Mouse (Mus musculus) midbrain, embryonic 13.5 days (tissue): ENCODE measurements around the gene Cdyl. TPM values are rescaled to one million over a fixed set of nuclear protein-coding genes. Genes with fewer than 3 reads are reported as not detected.

Experiments
- ATAC-seq: fragments of 200-750 bp; cut with Nextera tagmentation; 2 replicates; pipeline ENCODE4 v1.8.0; 2017; ENCODE audit warnings: mild to moderate bottlenecking, moderate TSS enrichment, moderate library complexity
- H3K27ac ChIP-seq: fragments of 300-500 bp; sonication (generic); 2 replicates; pipeline ENCODE4 v1.5.1; 2015; ENCODE audit warnings: inconsistent platforms, mild to moderate bottlenecking, moderate library complexity
- H3K27me3 ChIP-seq: fragments of 300-500 bp; sonication (generic); 2 replicates; pipeline ENCODE4 v1.6.1; 2015; ENCODE audit warnings: mild to moderate bottlenecking, inconsistent platforms
- H3K36me3 ChIP-seq: fragments of 300-500 bp; sonication (generic); 2 replicates; pipeline ENCODE4 v1.6.1; 2015; ENCODE audit warnings: mild to moderate bottlenecking, inconsistent platforms
- H3K4me1 ChIP-seq: fragments of 300-500 bp; sonication (generic); replicated peaks from 2 replicates; pipeline ENCODE4 v1.6.1; 2015; ENCODE audit warnings: inconsistent platforms
- H3K4me2 ChIP-seq: fragments of 300-500 bp; sonication (generic); replicated peaks from 2 replicates; pipeline ENCODE4 v1.6.1; 2015; ENCODE audit warnings: moderate library complexity, mild to moderate bottlenecking, inconsistent platforms
- H3K4me3 ChIP-seq: fragments of 300-500 bp; sonication (generic); replicated peaks from 2 replicates; pipeline ENCODE4 v1.5.1; 2015; ENCODE audit warnings: mild to moderate bottlenecking, inconsistent platforms
- H3K9ac ChIP-seq: fragments of 300-500 bp; sonication (generic); replicated peaks from 2 replicates; pipeline ENCODE4 v1.6.1; 2015; ENCODE audit warnings: mild to moderate bottlenecking, inconsistent platforms
- H3K9me3 ChIP-seq: fragments of 300-500 bp; sonication (generic); 2 replicates; pipeline ENCODE4 v1.6.1; 2016; ENCODE audit warnings: mild to moderate bottlenecking, inconsistent platforms
- WGBS: fragments of 180-500 bp; shearing (Covaris S2); methylation state at CpG from one replicate; pipeline ENCODE4 v1.1.7; 2015; 5-methylcytosine and 5-hydroxymethylcytosine counted together
- polyA plus RNA-seq: library from polyadenylated mRNA; unstranded; fragments of >200 nt; fragmentation: Nextera tagmentation; extraction: Ambion mirVana; gene quantifications from 2 replicates; pipeline ENCODE4 v1.2.1, GENCODE M21; 2015

The Cdyl gene
- polyA plus RNA-seq, 1 experiment from 2014 or later, result 5.3 TPM

DNA sequence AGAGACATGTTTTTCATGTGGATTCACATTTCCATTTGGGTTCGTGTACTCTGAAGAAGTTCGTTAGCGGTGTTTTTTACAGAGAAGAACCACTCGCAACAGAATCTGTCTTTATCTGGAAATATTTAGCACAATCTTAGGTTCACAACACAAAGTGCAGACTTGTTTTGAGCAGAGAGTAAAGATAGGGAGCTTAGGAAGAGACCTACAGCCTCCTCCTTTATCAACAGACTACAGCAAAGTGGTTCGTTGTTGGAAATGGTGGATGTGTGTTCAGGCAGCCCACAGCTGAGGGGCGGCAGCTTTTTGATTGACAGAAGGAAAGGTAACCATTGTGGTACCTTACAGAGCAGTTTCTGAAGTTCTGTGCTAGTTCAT is 150.5 kb downstream of the Cdyl start:
- Histone ChIP-seq H3K4me3 (no peak overlapping the region), H3K4me2 (no peak overlapping the region), H3K9ac (no peak overlapping the region), H3K36me3 (no peaks in the 10 kb centered on the region), H3K9me3 (no peaks in the 10 kb centered on the region), H3K4me1 (peaks cover 21% of the 10 kb centered on the region), H3K27ac (no peak overlapping the region), H3K27me3 (no peaks in the 10 kb centered on the region)
- ATAC-seq, result no peak
- 70% methylated on average over 6 of the region's 6 CpGs for WGBS

DNA sequence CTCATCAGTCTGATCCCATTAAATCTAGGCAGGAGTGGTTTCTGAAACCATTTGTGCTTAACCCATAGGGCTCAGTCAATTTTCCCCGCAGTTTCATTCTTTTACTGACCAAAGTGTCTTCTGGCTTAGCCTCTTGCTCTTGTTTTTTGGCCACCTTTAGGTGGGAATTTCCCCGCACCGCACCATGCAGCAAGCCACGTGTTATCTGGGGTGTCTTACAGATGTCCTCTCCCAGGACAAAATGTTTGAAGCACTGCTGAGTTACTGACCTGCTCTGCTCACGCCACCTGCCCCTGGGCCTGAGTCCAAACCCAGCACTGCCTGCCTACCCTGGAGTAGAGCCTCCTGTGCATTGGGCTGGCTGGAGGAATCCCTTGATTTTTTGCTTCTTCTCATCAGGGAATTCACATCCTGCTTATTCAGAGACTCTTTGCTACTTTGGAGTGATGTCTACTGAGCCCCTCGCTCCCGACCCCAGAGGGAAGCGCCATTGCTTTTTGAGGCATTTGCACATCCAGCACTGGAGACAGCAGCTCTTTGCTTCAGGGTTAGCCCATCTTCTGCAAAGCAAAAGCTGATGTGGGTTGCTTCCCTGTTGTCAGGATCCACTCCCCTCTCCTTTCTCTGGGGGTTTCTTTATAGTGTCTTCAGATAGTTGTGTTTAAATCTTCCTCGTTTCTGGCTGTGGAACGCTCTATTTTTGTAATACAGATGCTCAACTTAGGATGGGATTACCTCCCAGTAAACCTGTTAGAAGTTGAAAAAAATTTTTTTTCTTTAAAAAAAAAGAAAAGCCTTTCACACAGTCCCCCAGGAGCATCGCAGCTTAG is 151.9 kb downstream of the Cdyl start:
- peaks cover 6% of the 10 kb centered on the region for H3K36me3 ChIP-seq
- H3K9ac ChIP-seq, result no peak overlapping the region
- peaks cover 21% of the 10 kb centered on the region for H3K4me1 ChIP-seq
- 54% methylated on average over 11 of the region's 11 CpGs for WGBS
- no peak overlapping the region for H3K4me2 ChIP-seq
- H3K9me3 ChIP-seq, result no peaks in the 10 kb centered on the region
- no peak overlapping the region for H3K4me3 ChIP-seq
- no peak overlapping the region for H3K27ac ChIP-seq
- H3K27me3 ChIP-seq, result no peaks in the 10 kb centered on the region
- no peak for ATAC-seq

DNA sequence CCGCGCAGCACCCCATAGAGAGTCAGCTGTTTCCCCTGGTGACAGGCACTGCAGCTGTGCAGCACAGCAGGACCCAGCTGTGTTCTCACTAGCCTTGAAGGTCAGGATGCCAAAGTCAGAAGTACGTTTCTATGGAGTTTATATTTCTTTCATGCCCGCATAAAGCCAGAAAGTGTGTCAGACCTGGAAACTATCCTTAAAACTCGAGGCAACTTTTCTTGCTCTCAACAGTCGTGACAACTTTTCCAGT is 152.5 kb downstream of the Cdyl start:
- ATAC-seq, result no peak
- H3K4me1 ChIP-seq, result peaks cover 21% of the 10 kb centered on the region
- WGBS, result 33% methylated on average over 6 of the region's 6 CpGs
- H3K4me2 ChIP-seq, result no peak overlapping the region
- no peak overlapping the region for H3K4me3 ChIP-seq
- no peaks in the 10 kb centered on the region for H3K27me3 ChIP-seq
- no peaks in the 10 kb centered on the region for H3K9me3 ChIP-seq
- no peak overlapping the region for H3K27ac ChIP-seq
- H3K9ac ChIP-seq, result no peak overlapping the region
- peaks cover 11% of the 10 kb centered on the region for H3K36me3 ChIP-seq

DNA sequence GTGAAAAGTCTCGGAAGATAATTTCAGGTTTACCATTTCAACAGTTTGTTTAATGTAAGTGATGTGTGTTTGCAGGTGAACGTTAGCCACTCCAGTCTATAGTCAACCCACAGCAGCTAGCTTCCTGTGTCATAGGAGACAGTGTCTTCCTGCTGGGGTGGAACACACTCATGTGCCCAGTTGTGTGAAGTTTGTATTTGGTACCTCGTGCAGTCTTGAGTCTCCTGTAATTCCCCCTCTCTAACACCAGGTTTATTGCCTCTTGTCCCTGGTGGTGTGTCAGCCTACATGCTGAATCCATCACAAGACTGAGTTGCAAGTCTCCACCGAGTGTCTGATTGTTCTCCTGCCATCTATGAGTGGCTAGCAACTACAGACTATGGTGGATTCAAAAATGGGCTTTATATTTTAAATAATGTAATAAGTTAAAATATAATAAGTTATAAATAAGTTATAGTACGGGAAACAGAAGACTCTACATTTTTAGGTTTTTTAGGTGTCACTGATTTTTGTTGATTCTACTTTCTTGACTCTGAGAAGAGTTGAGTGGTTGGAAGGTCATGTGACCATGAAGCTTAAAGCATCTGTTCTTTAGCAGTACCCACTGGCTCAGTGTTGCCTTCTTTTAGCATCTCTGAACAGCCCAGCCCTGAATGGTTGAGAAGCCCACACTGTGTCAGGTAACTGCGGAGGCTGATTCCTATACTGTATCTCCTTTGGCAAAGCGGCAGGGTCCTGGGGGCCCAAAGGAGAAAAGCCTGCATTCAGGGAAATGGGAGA is 153.9 kb downstream of the Cdyl start:
- Histone ChIP-seq H3K9me3 (no peaks in the 10 kb centered on the region), H3K9ac (no peak overlapping the region), H3K4me2 (no peak overlapping the region), H3K4me3 (no peak overlapping the region), H3K36me3 (peaks cover 24% of the 10 kb centered on the region), H3K27me3 (no peaks in the 10 kb centered on the region), H3K4me1 (peaks cover 21% of the 10 kb centered on the region), H3K27ac (no peak overlapping the region)
- ATAC-seq, result no peak
- WGBS, result 93% methylated on average over 7 of the region's 7 CpGs

DNA sequence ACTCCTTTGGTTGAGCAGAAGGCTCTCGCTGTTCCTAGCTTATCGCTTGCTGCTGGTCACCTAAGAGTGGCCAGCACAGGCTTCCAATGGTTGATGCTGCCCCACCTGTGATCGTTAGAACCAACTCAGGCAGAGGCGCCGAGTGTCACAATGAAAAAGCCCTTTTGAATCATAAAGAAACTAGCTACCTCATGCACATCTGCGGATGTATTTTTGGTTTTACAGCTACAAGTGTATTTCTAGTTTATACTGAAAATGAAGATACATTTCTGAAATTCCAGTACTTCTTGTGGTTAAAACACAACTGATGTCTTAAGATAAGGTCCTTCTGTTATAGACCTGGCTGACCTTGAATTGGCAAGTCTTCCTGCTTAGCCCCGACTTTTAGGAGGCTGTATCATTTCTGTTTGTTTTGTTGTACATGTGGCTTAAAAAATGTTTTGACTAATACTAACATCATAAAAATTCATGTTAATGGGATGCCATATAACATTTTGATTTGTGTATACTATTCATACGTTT is 155.6 kb downstream of the Cdyl start:
- Histone ChIP-seq H3K4me3 (no peak overlapping the region), H3K4me1 (peaks cover 15% of the 10 kb centered on the region), H3K27ac (no peak overlapping the region), H3K9me3 (no peaks in the 10 kb centered on the region), H3K27me3 (no peaks in the 10 kb centered on the region), H3K36me3 (peaks cover 34% of the 10 kb centered on the region), H3K9ac (no peak overlapping the region), H3K4me2 (no peak overlapping the region)
- ATAC-seq, result no peak
- 95% methylated on average over 8 of the region's 8 CpGs for WGBS

DNA sequence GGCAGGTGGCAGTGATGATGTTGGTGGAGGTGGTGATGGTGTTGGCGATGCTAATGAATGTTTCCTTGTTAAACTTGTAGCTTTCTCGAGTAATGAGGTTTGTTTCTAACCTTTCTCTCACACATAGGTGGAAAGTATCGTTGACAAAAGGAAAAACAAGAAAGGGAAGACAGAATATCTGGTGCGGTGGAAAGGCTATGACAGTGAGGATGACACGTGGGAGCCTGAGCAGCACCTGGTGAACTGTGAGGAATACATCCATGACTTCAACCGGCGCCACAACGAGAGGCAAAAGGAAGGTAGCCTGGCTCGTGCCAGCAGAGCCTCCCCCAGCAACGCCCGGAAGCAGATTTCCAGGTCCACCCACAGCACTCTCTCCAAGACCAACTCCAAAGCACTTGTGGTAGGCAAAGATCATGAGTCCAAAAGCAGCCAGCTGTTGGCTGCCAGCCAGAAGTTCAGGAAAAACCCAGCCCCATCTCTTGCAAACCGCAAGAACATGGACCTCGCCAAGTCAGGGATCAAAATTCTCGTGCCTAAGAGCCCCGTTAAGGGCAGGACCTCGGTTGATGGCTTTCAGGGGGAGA is 156.2 kb downstream of the Cdyl start:
- 92% methylated on average over 16 of the region's 16 CpGs for WGBS
- H3K9me3 ChIP-seq, result no peaks in the 10 kb centered on the region

DNA sequence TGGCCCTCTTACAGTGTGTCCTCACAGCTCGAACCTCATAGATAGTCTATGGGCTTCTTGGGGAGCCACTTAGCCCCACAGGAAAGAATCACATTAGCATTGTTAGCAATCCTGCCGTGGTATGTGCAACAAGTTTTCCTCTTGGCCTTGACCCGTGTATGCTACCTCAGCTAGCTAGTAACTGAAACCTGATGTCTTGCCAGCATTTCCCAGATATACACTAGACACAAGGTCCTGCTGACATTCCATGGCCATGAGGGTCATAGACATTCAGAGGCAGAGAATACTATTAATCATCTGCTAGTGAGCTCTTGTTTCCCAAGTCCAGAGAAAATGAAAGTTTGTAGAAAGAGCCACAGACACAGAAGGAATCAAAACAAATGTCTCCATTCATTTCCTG is 158.0 kb downstream of the Cdyl start:
- WGBS, result 95% methylated on average over 3 of the region's 3 CpGs
- H3K27me3 ChIP-seq, result no peaks in the 10 kb centered on the region
- no peak overlapping the region for H3K4me2 ChIP-seq
- ATAC-seq, result no peak
- H3K4me3 ChIP-seq, result no peak overlapping the region
- H3K9ac ChIP-seq, result no peak overlapping the region
- peaks cover under 1% of the 10 kb centered on the region; the same call in 1 of the 2 replicates for H3K4me1 ChIP-seq
- H3K27ac ChIP-seq, result no peak overlapping the region
- peaks cover 35% of the 10 kb centered on the region for H3K36me3 ChIP-seq
- H3K9me3 ChIP-seq, result no peaks in the 10 kb centered on the region

More for the DNA sequence above, 156.2 kb downstream of the Cdyl start:
- peaks cover 15% of the 10 kb centered on the region for H3K4me1 ChIP-seq
- H3K36me3 ChIP-seq, result peaks cover 35% of the 10 kb centered on the region
- no peak overlapping the region for H3K4me3 ChIP-seq
- no peak overlapping the region for H3K27ac ChIP-seq
- ATAC-seq, result no peak
- no peak overlapping the region for H3K9ac ChIP-seq
- H3K4me2 ChIP-seq, result no peak overlapping the region
- H3K27me3 ChIP-seq, result no peaks in the 10 kb centered on the region

DNA sequence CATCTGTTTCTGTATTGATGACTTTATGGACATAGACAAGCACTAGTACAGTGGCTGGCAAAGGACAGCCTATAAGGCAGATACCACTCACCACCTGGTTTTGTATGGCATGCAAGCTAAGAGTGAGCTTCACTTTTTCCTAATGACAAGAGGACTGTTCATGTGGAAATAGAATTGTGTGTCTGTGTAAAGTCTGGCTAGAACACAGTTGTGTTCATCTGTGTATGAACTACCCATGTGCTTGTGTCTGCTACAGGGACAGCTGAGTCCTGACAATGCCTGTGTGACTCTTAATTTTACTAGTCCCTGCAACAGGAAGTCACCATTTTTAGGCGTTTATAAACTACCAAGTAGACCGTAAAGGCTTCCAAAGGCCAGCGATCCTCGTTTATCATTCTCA is 158.4 kb downstream of the Cdyl start:
- ATAC-seq, result no peak

DNA sequence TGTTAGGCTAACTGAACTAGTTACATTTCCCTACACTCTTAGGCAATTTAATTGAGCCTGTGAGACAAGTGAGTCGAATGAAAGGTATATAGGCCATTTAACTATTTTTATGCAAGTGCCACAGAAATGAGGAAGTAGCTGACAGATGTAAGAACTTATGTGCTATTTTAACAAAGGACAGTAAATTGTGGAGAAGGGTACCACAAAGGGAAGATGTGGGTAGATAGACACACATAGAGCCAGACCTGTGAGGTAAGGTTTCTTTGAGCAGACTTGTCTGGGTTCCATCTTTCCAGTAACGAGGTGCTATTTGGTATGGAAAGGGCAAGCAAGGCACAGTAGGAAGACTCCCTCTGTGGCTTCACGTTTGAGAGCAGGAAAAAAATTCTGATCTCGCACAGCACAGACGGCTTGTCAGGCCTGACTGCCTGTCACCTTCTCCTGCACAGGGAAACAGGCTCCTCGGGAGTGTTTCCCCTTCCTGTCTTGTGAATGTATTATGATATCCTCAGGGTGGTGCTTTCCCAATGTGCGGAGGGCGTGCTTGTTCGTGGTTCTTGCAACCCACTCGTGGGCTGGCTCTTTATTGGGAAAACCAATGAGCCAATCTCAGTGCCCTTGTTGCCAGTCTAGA is 162.3 kb downstream of the Cdyl start:
- H3K27me3 ChIP-seq, result no peaks in the 10 kb centered on the region
- H3K36me3 ChIP-seq, result peaks cover 26% of the 10 kb centered on the region
- no peak overlapping the region for H3K27ac ChIP-seq
- H3K4me3 ChIP-seq, result no peak overlapping the region
- WGBS, result 87% methylated on average over 10 of the region's 10 CpGs
- no peak overlapping the region for H3K4me2 ChIP-seq
- ATAC-seq, result no peak
- H3K4me1 ChIP-seq, result no peaks in the 10 kb centered on the region
- H3K9ac ChIP-seq, result no peak overlapping the region
- H3K9me3 ChIP-seq, result no peaks in the 10 kb centered on the region

More for the DNA sequence above, 158.4 kb downstream of the Cdyl start:
- Histone ChIP-seq H3K4me3 (no peak overlapping the region), H3K27me3 (no peaks in the 10 kb centered on the region), H3K27ac (no peak overlapping the region), H3K9me3 (no peaks in the 10 kb centered on the region), H3K4me2 (no peak overlapping the region), H3K36me3 (peaks cover 35% of the 10 kb centered on the region), H3K4me1 (no peaks in the 10 kb centered on the region), H3K9ac (no peak overlapping the region)
- WGBS, result 98% methylated on average over 4 of the region's 4 CpGs

DNA sequence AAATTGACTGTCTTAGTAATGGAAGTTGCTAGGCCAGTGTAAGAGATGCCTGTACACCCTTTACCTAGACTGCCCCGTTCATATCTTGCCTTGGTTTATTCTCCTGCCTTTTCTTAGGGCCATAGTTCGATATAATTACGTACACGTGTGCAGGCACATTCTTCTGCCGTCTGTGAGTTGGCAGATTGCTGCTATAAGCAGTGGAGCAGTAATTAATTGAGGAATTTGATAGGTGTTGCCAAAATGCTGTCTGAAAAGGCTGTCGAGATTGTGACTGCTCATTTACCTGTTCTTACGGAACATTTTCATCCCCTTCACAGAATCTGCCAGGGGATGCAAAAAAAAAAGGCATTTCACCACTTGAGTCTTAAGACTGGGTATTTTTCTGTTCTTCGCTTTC is 163.2 kb downstream of the Cdyl start:
- WGBS, result 84% methylated on average over 8 of the region's 8 CpGs

DNA sequence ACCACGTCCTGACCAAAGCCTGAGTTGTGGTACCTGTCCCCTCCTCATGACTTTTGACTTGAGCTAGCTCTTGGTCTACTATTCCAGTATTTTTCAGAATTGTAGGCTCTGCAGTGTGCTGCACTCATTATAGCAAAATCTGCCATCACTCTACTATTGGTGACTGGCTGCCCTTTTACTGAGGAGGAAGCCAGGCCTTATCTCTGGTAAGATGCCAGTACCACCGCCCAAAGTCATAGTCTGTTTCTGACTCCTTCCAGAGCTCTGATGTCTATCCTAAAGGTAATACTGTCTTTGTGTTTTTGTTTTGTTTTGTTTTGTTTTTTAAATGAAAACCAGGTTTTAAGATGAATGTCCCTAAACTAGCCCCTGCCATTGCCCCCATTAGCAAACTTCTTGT is 166.0 kb downstream of the Cdyl start:
- Histone ChIP-seq H3K9me3 (no peaks in the 10 kb centered on the region), H3K4me1 (no peaks in the 10 kb centered on the region), H3K36me3 (no peaks in the 10 kb centered on the region), H3K4me3 (no peak overlapping the region), H3K9ac (no peak overlapping the region), H3K27me3 (no peaks in the 10 kb centered on the region), H3K4me2 (no peak overlapping the region), H3K27ac (no peak overlapping the region)
- no peak for ATAC-seq
- 89% methylated on average over 2 of the region's 2 CpGs for WGBS

More for the DNA sequence above, 163.2 kb downstream of the Cdyl start:
- no peak for ATAC-seq
- H3K36me3 ChIP-seq, result peaks cover 19% of the 10 kb centered on the region
- no peak overlapping the region for H3K4me2 ChIP-seq
- no peak overlapping the region for H3K27ac ChIP-seq
- H3K9me3 ChIP-seq, result no peaks in the 10 kb centered on the region
- H3K4me3 ChIP-seq, result no peak overlapping the region
- H3K4me1 ChIP-seq, result no peaks in the 10 kb centered on the region
- H3K27me3 ChIP-seq, result no peaks in the 10 kb centered on the region
- H3K9ac ChIP-seq, result no peak overlapping the region

DNA sequence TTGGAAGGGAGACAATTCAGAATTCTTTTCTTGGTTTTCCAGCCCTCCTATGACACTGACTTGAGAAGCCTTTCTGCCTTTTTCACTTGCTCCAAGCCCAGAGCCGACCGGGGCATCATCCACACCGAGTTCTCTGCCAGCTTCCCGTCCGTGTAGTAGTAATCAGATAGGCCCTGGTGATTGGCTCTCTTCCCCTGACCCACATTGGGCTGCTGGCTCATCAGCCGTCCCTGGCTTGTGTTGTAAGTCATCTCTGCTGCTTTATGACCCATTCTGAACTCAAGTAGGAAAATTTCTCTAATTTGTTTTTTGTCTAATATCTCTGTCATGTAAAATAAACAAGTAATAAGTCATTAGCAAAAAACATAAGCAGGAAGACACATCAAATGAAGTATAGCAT is 173.0 kb downstream of the Cdyl start:
- H3K36me3 ChIP-seq, result no peaks in the 10 kb centered on the region
- H3K4me1 ChIP-seq, result peaks cover 12% of the 10 kb centered on the region
- H3K4me3 ChIP-seq, result no peak overlapping the region
- WGBS, result 71% methylated on average over 6 of the region's 6 CpGs
- H3K9me3 ChIP-seq, result no peaks in the 10 kb centered on the region
- no peak overlapping the region for H3K4me2 ChIP-seq
- no peak overlapping the region for H3K27ac ChIP-seq
- H3K9ac ChIP-seq, result no peak overlapping the region
- no peaks in the 10 kb centered on the region for H3K27me3 ChIP-seq
- no peak for ATAC-seq
